Mouse (Mus musculus): Measurements from ENCODE around the gene Fsd1. TPM values are rescaled to one million over a fixed set of nuclear protein-coding genes. Genes with fewer than 3 reads are reported as not detected.

The Fsd1 gene
- polyA plus RNA-seq, 1 experiment from 2014 or later: 0.36 TPM

DNA sequence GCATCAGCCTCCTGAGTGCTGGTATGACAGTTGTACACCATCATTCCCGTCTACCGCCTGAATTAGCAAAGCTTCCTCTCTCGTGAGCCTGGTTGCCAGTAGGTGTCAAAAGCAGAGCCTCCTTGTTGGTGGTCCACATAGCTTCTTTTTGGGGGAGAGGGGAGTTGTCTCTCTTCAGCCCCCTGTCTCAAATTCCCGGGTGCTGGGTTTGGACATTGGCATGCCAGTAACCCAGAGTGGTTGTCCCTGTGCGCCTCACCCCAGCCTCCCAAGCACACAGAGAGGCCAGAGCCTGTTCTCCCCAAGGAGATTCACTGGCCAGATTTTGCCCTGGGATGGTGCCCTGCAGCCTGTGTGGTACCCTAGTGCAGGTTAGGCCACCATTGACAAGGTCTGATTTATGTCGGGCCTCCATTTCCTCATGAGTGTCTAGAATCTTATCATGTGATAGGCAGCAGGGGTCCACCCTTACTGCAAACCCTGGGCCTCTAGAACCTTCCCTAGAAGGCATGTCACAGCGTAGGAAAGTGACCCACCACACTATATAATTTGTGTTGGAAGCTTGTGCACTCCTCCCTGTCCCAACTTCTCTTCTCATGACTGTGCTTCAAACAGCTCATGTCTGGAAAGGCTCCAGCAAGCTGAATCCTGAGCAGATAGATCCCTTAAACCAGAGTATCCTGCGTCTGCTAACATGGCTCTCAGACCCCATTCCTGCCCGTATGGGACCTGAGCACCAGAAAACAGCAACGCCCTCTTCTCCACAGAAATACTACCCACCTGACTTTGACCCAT lies 26.2 kb upstream of the Fsd1 start:
- Histone ChIP-seq H3K4me1 (ENCODE audit: insufficient read depth, low read depth, low read length) (peaks cover 4% of the 10 kb centered on the region; the same call in 1 of the 2 replicates), H3K36me3 (ENCODE audit: insufficient read depth, low read length) (no peaks in the 10 kb centered on the region), H3K27me3 (replicated peaks; ENCODE audit: insufficient read depth, low read length) (no peaks in the 10 kb centered on the region), H3K4me2 (replicated peaks; ENCODE audit: low read depth, low read length) (peak overlapping the region; percentile 53), H3K9ac (replicated peaks; ENCODE audit: low read depth) (0 out of 2 replicates have a peak overlapping the region, but pooled peaks have one; percentile 23), H3K4me3 (ENCODE audit: low read depth, low read length) (peak overlapping the region; percentile 46; the same call in 1 of the 2 replicates), H3K9me3 (ENCODE audit: low read length) (no peaks in the 10 kb centered on the region), H3K27ac (ENCODE audit: low read length) (peak overlapping the region; percentile 90; the same call in 1 of the 2 replicates)
- ATAC-seq (no peak), DNase-seq (ENCODE audit: low spot score) (no peak)
- WGBS: 67% methylated on average over 10 of the region's 10 CpGs
- TF ChIP-seq EP300 (IDR thresholded peaks at IDR 0.05) (no peak), CTCF (IDR thresholded peaks at IDR 0.05) (no peak)

DNA sequence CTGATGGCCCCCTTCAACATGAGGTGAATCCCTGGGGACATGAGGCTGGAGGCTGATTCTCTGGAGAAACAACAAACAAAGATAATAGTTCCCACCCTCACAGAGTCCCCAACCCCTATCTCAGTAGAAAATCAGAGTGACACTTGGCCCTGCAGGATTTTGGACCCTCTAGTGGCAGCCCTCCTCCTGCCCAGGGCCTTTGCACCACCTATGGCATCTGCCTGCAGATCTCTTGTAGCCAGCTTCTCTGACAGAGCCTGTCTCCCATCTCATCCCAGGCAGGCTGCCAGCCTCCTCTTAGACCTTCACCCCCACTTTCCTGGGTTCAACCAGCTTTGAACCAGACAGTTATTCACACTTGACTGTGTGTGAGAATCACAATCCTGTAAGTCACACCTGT lies 25.5 kb upstream of the Fsd1 start:
- H3K4me2 ChIP-seq (replicated peaks; ENCODE audit: low read depth, low read length): no peak overlapping the region
- no peaks in the 10 kb centered on the region for H3K27me3 ChIP-seq (replicated peaks; ENCODE audit: insufficient read depth, low read length)
- H3K27ac ChIP-seq (ENCODE audit: low read length): no peak overlapping the region
- DNase-seq (ENCODE audit: low spot score) (no peak), ATAC-seq (no peak)
- H3K9me3 ChIP-seq (ENCODE audit: low read length): no peaks in the 10 kb centered on the region
- H3K9ac ChIP-seq (replicated peaks; ENCODE audit: low read depth): no peak overlapping the region
- peaks cover 4% of the 10 kb centered on the region; the same call in 1 of the 2 replicates for H3K4me1 ChIP-seq (ENCODE audit: insufficient read depth, low read depth, low read length)
- no peak overlapping the region for H3K4me3 ChIP-seq (ENCODE audit: low read depth, low read length)
- H3K36me3 ChIP-seq (ENCODE audit: insufficient read depth, low read length): no peaks in the 10 kb centered on the region
- no peak for TF ChIP-seq EP300 (IDR thresholded peaks at IDR 0.05)
- no peak for TF ChIP-seq CTCF (IDR thresholded peaks at IDR 0.05)

DNA sequence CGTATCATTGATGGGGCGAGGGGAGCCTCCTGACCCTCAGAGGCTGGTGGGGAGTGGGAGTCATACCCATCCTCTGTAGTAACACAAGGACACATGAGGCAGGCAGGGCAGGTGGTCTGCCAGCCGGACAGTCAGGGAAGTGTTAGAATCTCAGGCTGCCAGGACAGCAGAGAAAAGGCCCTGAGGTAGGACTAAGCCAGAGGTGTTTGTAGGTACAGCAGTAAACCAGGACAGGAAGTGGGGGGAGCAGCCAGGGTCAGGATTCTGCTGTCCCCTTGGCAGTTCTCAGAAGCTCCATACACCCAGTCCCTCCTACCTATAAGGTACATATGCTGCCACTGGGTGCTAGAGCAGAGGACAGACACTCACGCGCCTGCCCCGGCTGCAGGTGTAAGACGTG lies 24.7 kb upstream of the Fsd1 start:
- Histone ChIP-seq H3K27ac (ENCODE audit: low read length) (no peak overlapping the region), H3K9me3 (ENCODE audit: low read length) (no peaks in the 10 kb centered on the region), H3K4me3 (ENCODE audit: low read depth, low read length) (no peak overlapping the region), H3K27me3 (replicated peaks; ENCODE audit: insufficient read depth, low read length) (no peaks in the 10 kb centered on the region), H3K9ac (replicated peaks; ENCODE audit: low read depth) (no peak overlapping the region), H3K4me1 (ENCODE audit: insufficient read depth, low read depth, low read length) (peaks cover 4% of the 10 kb centered on the region; the same call in 1 of the 2 replicates), H3K4me2 (replicated peaks; ENCODE audit: low read depth, low read length) (no peak overlapping the region), H3K36me3 (ENCODE audit: insufficient read depth, low read length) (peaks cover 5% of the 10 kb centered on the region; the same call in 1 of the 2 replicates)
- WGBS: 94% methylated on average over 7 of the region's 7 CpGs
- TF ChIP-seq EP300 (IDR thresholded peaks at IDR 0.05) (no peak), CTCF (IDR thresholded peaks at IDR 0.05) (no peak)
- no peak for ATAC-seq
- no peak for DNase-seq (ENCODE audit: low spot score)

DNA sequence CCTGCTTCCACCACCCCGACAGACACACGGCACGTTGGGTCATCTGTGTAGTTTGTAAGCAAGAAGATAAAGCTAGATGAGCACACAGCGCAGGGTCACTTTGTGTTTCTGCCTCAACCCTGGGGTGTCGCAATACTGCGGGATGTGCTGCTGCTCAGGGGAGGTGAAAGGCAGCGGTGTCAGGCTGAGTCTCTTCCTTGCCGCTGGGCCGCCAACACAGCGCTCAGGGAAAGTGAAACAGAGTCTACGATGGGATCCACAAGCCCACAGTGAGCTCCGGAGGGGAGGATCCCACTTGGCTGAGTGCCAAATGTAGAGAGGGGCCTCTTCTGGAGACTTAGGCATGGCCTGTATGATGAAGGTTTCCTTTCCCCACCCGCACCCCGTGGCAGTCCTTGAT lies 23.1 kb upstream of the Fsd1 start:
- ATAC-seq: no peak
- DNase-seq (ENCODE audit: low spot score): peak; percentile 63

DNA sequence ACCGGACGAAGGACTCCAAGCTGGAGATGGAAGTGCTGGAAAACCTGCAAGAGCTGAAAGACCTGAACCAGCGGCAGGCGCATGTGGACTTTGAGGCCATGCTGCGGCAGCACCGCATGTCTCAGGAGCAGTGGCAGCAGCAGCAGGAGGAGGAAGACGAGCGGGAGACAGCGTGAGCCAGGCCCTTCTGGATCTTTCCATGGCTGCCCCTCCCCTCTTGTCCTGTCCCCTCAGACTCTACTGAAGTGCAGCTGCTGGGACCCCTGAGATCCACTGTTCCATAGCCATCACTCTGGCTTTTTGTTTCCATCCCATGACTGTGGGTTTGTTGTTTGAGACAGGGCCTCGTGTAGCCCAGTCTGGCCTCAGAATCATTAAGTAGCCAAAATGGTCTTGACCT lies 21.8 kb upstream of the Fsd1 start:
- Histone ChIP-seq H3K4me2 (replicated peaks; ENCODE audit: low read depth, low read length) (no peak overlapping the region), H3K27me3 (replicated peaks; ENCODE audit: insufficient read depth, low read length) (no peaks in the 10 kb centered on the region), H3K36me3 (ENCODE audit: insufficient read depth, low read length) (peaks cover 11% of the 10 kb centered on the region), H3K27ac (ENCODE audit: low read length) (no peak overlapping the region), H3K4me1 (ENCODE audit: insufficient read depth, low read depth, low read length) (no peaks in the 10 kb centered on the region), H3K9ac (replicated peaks; ENCODE audit: low read depth) (no peak overlapping the region), H3K4me3 (ENCODE audit: low read depth, low read length) (no peak overlapping the region), H3K9me3 (ENCODE audit: low read length) (no peaks in the 10 kb centered on the region)
- 95% methylated on average over 10 of the region's 10 CpGs for WGBS
- DNase-seq (ENCODE audit: low spot score) (no peak), ATAC-seq (no peak)
- no peak for TF ChIP-seq EP300 (IDR thresholded peaks at IDR 0.05)
- TF ChIP-seq CTCF (IDR thresholded peaks at IDR 0.05): no peak

More for the DNA sequence above, 23.1 kb upstream of the Fsd1 start:
- Histone ChIP-seq H3K27me3 (replicated peaks; ENCODE audit: insufficient read depth, low read length) (no peaks in the 10 kb centered on the region), H3K27ac (ENCODE audit: low read length) (no peak overlapping the region), H3K4me3 (ENCODE audit: low read depth, low read length) (no peak overlapping the region), H3K9ac (replicated peaks; ENCODE audit: low read depth) (no peak overlapping the region), H3K4me2 (replicated peaks; ENCODE audit: low read depth, low read length) (no peak overlapping the region), H3K4me1 (ENCODE audit: insufficient read depth, low read depth, low read length) (peaks cover 4% of the 10 kb centered on the region; the same call in 1 of the 2 replicates), H3K9me3 (ENCODE audit: low read length) (no peaks in the 10 kb centered on the region), H3K36me3 (ENCODE audit: insufficient read depth, low read length) (peaks cover 11% of the 10 kb centered on the region)
- 64% methylated on average over 14 of the region's 14 CpGs for WGBS
- TF ChIP-seq CTCF (IDR thresholded peaks at IDR 0.05): no peak
- TF ChIP-seq EP300 (IDR thresholded peaks at IDR 0.05): no peak

DNA sequence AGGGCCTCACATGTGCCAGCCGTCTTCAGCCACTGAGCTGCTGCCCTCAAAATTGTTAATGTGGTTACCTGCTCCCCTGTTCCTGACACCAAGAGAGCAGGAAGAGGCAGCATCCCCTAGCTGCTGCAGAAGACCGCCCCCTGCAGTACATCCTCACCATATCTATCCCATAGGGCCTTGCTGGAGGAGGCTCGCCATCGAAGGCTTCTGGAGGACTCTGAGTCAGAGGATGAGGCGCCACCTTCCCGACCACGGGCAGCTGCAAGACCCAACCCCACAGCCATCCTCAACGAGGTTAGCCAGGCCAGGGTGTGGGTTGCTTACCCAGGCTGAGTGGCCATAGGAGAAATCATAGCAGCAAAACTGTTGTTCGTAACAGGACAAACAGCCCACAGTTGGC lies 21.3 kb upstream of the Fsd1 start:
- no peak overlapping the region for H3K9ac ChIP-seq (replicated peaks; ENCODE audit: low read depth)
- no peaks in the 10 kb centered on the region for H3K27me3 ChIP-seq (replicated peaks; ENCODE audit: insufficient read depth, low read length)
- peaks cover 11% of the 10 kb centered on the region for H3K36me3 ChIP-seq (ENCODE audit: insufficient read depth, low read length)
- WGBS: 82% methylated on average over 9 of the region's 9 CpGs
- H3K4me2 ChIP-seq (replicated peaks; ENCODE audit: low read depth, low read length): no peak overlapping the region
- ATAC-seq: no peak
- H3K4me3 ChIP-seq (ENCODE audit: low read depth, low read length): no peak overlapping the region
- peak; percentile 19; the same call in 1 of the 2 replicates for TF ChIP-seq CTCF (IDR thresholded peaks at IDR 0.05)
- no peak for TF ChIP-seq EP300 (IDR thresholded peaks at IDR 0.05)
- H3K9me3 ChIP-seq (ENCODE audit: low read length): no peaks in the 10 kb centered on the region
- H3K27ac ChIP-seq (ENCODE audit: low read length): no peak overlapping the region
- no peaks in the 10 kb centered on the region for H3K4me1 ChIP-seq (ENCODE audit: insufficient read depth, low read depth, low read length)
- DNase-seq (ENCODE audit: low spot score): no peak

Data from lung, postnatal 0 days (tissue).